Mouse (Mus musculus) heart, embryonic 16.5 days (tissue): ENCODE results near the gene Grk4. TPM values are rescaled to one million over a fixed set of nuclear protein-coding genes. Genes with fewer than 3 reads are reported as not detected.

Source experiments
- ATAC-seq: fragments of 200-750 bp; cut with Nextera tagmentation; replicated peaks from 2 replicates; pipeline ENCODE4 v1.8.0; 2017; ENCODE audit warnings: moderate number of reproducible peaks; ENCODE audit not compliant: insufficient read depth, low FRiP score; ENCODE audit errors: extremely low read depth
- H3K27ac ChIP-seq: fragments of 300-500 bp; sonication (generic); 2 replicates; pipeline ENCODE4 v1.5.1; 2014; ENCODE audit warnings: mild to moderate bottlenecking, low read length, control low read depth, moderate library complexity
- H3K27me3 ChIP-seq: fragments of 300-500 bp; sonication (generic); 2 replicates; pipeline ENCODE4 v1.6.1; 2014; ENCODE audit warnings: low read length, mixed read lengths; ENCODE audit not compliant: control insufficient read depth, insufficient read depth
- H3K36me3 ChIP-seq: fragments of 300-500 bp; sonication (generic); 2 replicates; pipeline ENCODE4 v1.6.1; 2014; ENCODE audit not compliant: control insufficient read depth, insufficient read depth
- H3K4me1 ChIP-seq: fragments of 300-500 bp; sonication (generic); 2 replicates; pipeline ENCODE4 v1.6.1; 2014; ENCODE audit warnings: low read length, mixed read lengths; ENCODE audit not compliant: control insufficient read depth, insufficient read depth
- H3K4me2 ChIP-seq: fragments of 300-500 bp; sonication (generic); 2 replicates; pipeline ENCODE4 v1.6.1; 2014; ENCODE audit warnings: low read depth, mild to moderate bottlenecking, control low read depth, low read length
- H3K4me3 ChIP-seq: fragments of 300-500 bp; sonication (generic); 2 replicates; pipeline ENCODE4 v1.5.1; 2014; ENCODE audit warnings: mild to moderate bottlenecking, control low read depth, low read length
- H3K9ac ChIP-seq: fragments of 300-500 bp; sonication (generic); 2 replicates; pipeline ENCODE4 v1.6.1; 2014; ENCODE audit warnings: low read length, control low read depth
- H3K9me3 ChIP-seq: fragments of 300-500 bp; sonication (generic); replicated peaks from 2 replicates; pipeline ENCODE4 v1.6.1; 2016; ENCODE audit warnings: low read length; ENCODE audit not compliant: control insufficient read depth
- WGBS: fragments of 180-500 bp; shearing (Covaris S2); extraction: QIAGEN DNeasy Blood & Tissue Kit; methylation state at CpG from one replicate; pipeline ENCODE4 v1.1.7; 2014; 5-methylcytosine and 5-hydroxymethylcytosine counted together
- polyA plus RNA-seq: library from polyadenylated mRNA; unstranded; fragments of >200 nt; fragmentation: Nextera tagmentation; extraction: Ambion mirVana; gene quantifications from 2 replicates; pipeline ENCODE4 v1.2.1, GENCODE M21; 2015

Grk4 gene
- 2.2 and 2.5 TPM in 2 replicates for polyA plus RNA-seq

GRCm38 (mm10) chr5:34659686-34660590 lies at the start of gene Grk4, which contains the start of gene Nop14:
Grk4 (plus strand) TSS chr5:34660379.
Nop14 (minus strand) TSS chr5:34660148.
- WGBS = under 1% methylated on average over 60 of the region's 60 CpGs
- peak within 1 kb of the TSS; percentile 81 for H3K4me2 ChIP-seq
- peaks cover 15% of the 10 kb centered on the region for H3K36me3 ChIP-seq
- H3K9me3 ChIP-seq = no peaks in the 10 kb centered on the region
- no peaks in the 10 kb centered on the region for H3K27me3 ChIP-seq
- ATAC-seq = peak; percentile 100
- peak within 1 kb of the TSS; percentile 80 for H3K9ac ChIP-seq
- H3K4me1 ChIP-seq = peaks cover 16% of the 10 kb centered on the region
- peak within 1 kb of the TSS; percentile 70 for H3K4me3 ChIP-seq
- H3K27ac ChIP-seq = peak within 1 kb of the TSS; percentile 90

- no peaks in the 10 kb centered on the region for H3K9me3 ChIP-seq
- H3K4me1 ChIP-seq = peaks cover 10% of the 10 kb centered on the region
- no peaks in the 10 kb centered on the region for H3K27me3 ChIP-seq
- no peak overlapping the region for H3K4me3 ChIP-seq
- no peak for ATAC-seq
- H3K27ac ChIP-seq = no peak overlapping the region
- no peak overlapping the region for H3K9ac ChIP-seq
- H3K4me2 ChIP-seq = no peak overlapping the region
- H3K36me3 ChIP-seq = peaks cover 67% of the 10 kb centered on the region
- WGBS = 94% methylated on average over 2 of the region's 2 CpGs
Measured at GRCm38 (mm10) chr5:34632996-34633395, 27.2 kb upstream of the Grk4 start.

- Histone ChIP-seq H3K27me3 (no peaks in the 10 kb centered on the region), H3K4me1 (peaks cover 10% of the 10 kb centered on the region), H3K4me3 (no peak overlapping the region), H3K4me2 (no peak overlapping the region), H3K9me3 (no peaks in the 10 kb centered on the region), H3K27ac (no peak overlapping the region), H3K36me3 (peaks cover 67% of the 10 kb centered on the region), H3K9ac (no peak overlapping the region)
- no peak for ATAC-seq
- WGBS = 65% methylated on average over 4 of the region's 4 CpGs
Measured at GRCm38 (mm10) chr5:34633641-34634040, 26.5 kb upstream of the Grk4 start.

- H3K9ac ChIP-seq = no peak overlapping the region
- no peaks in the 10 kb centered on the region for H3K27me3 ChIP-seq
- peaks cover 67% of the 10 kb centered on the region for H3K36me3 ChIP-seq
- H3K27ac ChIP-seq = no peak overlapping the region
- peaks cover 10% of the 10 kb centered on the region for H3K4me1 ChIP-seq
- ATAC-seq = no peak
- no peaks in the 10 kb centered on the region for H3K9me3 ChIP-seq
- no peak overlapping the region for H3K4me3 ChIP-seq
- H3K4me2 ChIP-seq = no peak overlapping the region
- 84% methylated on average over 13 of the region's 13 CpGs for WGBS
Measured at GRCm38 (mm10) chr5:34634746-34635400, 25.3 kb upstream of the Grk4 start.

GRCm38 (mm10) chr5:34635665-34636192 lies 24.4 kb upstream of the Grk4 start:
- peaks cover 66% of the 10 kb centered on the region for H3K36me3 ChIP-seq
- H3K9me3 ChIP-seq = no peaks in the 10 kb centered on the region
- no peak for ATAC-seq
- no peaks in the 10 kb centered on the region for H3K27me3 ChIP-seq
- H3K4me3 ChIP-seq = peak overlapping the region; percentile 77
- WGBS = 56% methylated on average over 10 of the region's 10 CpGs
- no peak overlapping the region for H3K27ac ChIP-seq
- peak overlapping the region; percentile 14; the same call in 1 of the 2 replicates for H3K9ac ChIP-seq
- H3K4me1 ChIP-seq = peaks cover 10% of the 10 kb centered on the region
- peak overlapping the region; percentile 93 for H3K4me2 ChIP-seq

- under 1% methylated on average over 48 of the region's 48 CpGs for WGBS
Measured at GRCm38 (mm10) chr5:34636481-34637287, 23.5 kb upstream of the Grk4 start, which contains the start of gene Mfsd10. Mfsd10 (minus strand) TSS chr5:34637212.

GRCm38 (mm10) chr5:34637591-34638156 lies 22.5 kb upstream of the Grk4 start:
- H3K4me3 ChIP-seq = peak overlapping the region; percentile 77; the same call in 1 of the 2 replicates
- H3K36me3 ChIP-seq = peaks cover 54% of the 10 kb centered on the region

More at GRCm38 (mm10) chr5:34636481-34637287, 23.5 kb upstream of the Grk4 start, which contains the start of gene Mfsd10:
- Histone ChIP-seq H3K4me3 (peak within 1 kb of the TSS; percentile 77), H3K9me3 (no peaks in the 10 kb centered on the region), H3K36me3 (peaks cover 64% of the 10 kb centered on the region), H3K4me1 (peaks cover 10% of the 10 kb centered on the region), H3K27me3 (no peaks in the 10 kb centered on the region), H3K9ac (peak within 1 kb of the TSS; percentile 84), H3K4me2 (peak within 1 kb of the TSS; percentile 93), H3K27ac (peak within 1 kb of the TSS; percentile 86)
- ATAC-seq = peak; percentile 88

GRCm38 (mm10) chr5:34641991-34642390 lies 18.2 kb upstream of the Grk4 start:
- H3K9ac ChIP-seq = no peak overlapping the region
- peaks cover 62% of the 10 kb centered on the region for H3K36me3 ChIP-seq
- WGBS = 84% methylated on average over 3 of the region's 3 CpGs
- no peaks in the 10 kb centered on the region for H3K9me3 ChIP-seq
- no peak overlapping the region for H3K4me2 ChIP-seq
- H3K27me3 ChIP-seq = no peaks in the 10 kb centered on the region
- H3K27ac ChIP-seq = no peak overlapping the region
- peaks cover 3% of the 10 kb centered on the region for H3K4me1 ChIP-seq
- H3K4me3 ChIP-seq = no peak overlapping the region
- no peak for ATAC-seq

More at GRCm38 (mm10) chr5:34637591-34638156, 22.5 kb upstream of the Grk4 start:
- ATAC-seq = no peak
- Histone ChIP-seq H3K27ac (peak overlapping the region; percentile 86), H3K4me2 (peak overlapping the region; percentile 93), H3K27me3 (no peaks in the 10 kb centered on the region), H3K9ac (peak overlapping the region; percentile 84), H3K4me1 (peaks cover 10% of the 10 kb centered on the region), H3K9me3 (no peaks in the 10 kb centered on the region)
- 76% methylated on average over 7 of the region's 7 CpGs for WGBS
